Mouse (Mus musculus) left cerebral cortex, postnatal 36 days (tissue): ENCODE results near the gene Acot5. TPM values are rescaled to one million over a fixed set of nuclear protein-coding genes. Genes with fewer than 3 reads are reported as not detected.
"Not testable (repeated sequence)": the region's sequence is repeated elsewhere in the genome, so short reads cannot be mapped to it uniquely, and the experiment has no call there.

Source experiments
- DNase-seq, 2 experiments: peaks; one replicate each; pipeline ENCODE4 v3.0.0; 2021 to 2022; ENCODE audit warnings: low spot score in 2 of 2, mixed read lengths in 1 of 2
- intact Hi-C: fragments of 180-260 bp; cut with DNase I; formaldehyde crosslinking; loops from one replicate; pipeline ENCODE4 v1.15.1; 2025
- total RNA-seq, 2 experiments: library from RNA; stranded (reverse); gene quantifications; 2 replicates each; pipeline ENCODE4 v1.2.3; 2021

Gene Acot5
- total RNA-seq, result 1 to 10 TPM; 4.9 to 6.2 TPM

GRCm38 (mm10) chr12:84068986-84069385 is at the start of gene Acot5:
Acot5 (plus strand) TSS chr12:84069325.
- intact Hi-C loops, result no loop called here
- DNase-seq, result no peak

- DNase-seq, intact Hi-C loops: not testable (repeated sequence)
Observed at GRCm38 (mm10) chr12:84020528-84020927, 48.6 kb upstream of the Acot5 start.

DNA sequence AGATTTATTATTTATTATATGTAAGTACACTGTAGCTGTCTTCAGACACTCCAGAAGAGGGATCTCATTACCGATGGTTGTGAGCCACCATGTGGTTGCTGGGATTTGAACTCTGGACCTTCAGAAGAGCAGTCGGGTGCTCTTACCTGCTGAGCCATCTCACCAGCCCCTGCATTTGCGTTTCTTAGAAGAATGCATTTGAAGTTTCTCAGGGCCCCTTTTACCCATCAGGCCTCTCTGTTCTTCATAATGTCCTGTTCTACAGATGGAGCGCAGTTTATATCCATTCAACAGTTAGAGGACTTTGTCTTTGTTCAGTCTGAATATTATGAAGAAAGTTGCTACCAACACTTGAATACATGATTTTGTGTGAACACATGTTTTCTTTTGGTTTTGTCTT is 46.9 kb upstream of the Acot5 start:
- not testable (repeated sequence) for DNase-seq

GRCm38 (mm10) chr12:84023052-84023745 is 45.9 kb upstream of the Acot5 start:
- no peak for DNase-seq
- intact Hi-C loops, result no loop called here

More for the DNA sequence above, 46.9 kb upstream of the Acot5 start:
- intact Hi-C loops, result not testable (repeated sequence)

DNA sequence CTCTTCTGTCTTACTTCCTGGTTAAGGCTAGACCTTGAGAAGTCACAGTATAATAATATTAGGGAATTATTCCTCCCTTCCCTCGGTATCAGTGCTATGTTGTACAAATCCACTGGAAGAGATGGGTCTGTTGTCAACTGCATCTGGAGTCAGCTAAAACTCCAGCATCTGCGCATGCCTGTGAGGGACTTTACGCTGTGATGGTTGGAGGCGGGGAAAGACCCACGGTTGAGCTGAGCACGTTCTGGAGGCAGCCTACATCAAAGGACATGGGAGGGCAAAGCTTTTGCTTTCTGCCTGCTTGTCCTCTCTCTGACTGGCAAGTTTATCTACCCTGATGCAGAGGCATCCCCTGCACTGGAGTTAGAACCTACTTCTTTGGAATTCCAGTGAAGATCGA is 43.2 kb upstream of the Acot5 start:
- no peak for DNase-seq
- intact Hi-C loops, result no loop called here

DNA sequence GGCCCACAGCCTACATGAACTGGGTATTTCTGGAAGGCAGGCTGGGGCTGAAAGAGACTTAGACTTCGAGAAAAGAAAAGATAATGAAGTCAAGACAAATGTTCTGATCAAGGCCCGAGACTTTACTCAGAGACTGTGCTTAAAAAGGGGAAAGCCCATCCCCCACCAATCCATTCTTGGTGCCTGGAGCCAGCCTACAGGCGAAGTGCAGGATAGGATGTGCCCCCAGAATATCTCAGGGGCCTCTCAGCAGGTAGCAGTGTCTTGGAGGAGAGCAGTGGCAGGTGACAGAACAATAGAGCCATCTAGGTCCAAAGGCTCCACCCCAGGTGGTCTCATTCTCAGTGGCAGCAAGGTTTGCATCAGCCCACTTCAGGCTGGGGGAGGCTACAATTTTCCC is 40.8 kb upstream of the Acot5 start:
- intact Hi-C loops, DNase-seq: not testable (repeated sequence)

- intact Hi-C loops, DNase-seq: not testable (repeated sequence)
Observed at GRCm38 (mm10) chr12:84029043-84029442, 40.1 kb upstream of the Acot5 start.

- peak; percentile 65 to 78 for DNase-seq
- intact Hi-C loops, result loop anchor here (2.0 to 5.0 kb wide), 2 partner anchors 43 to 56 kb away; partner anchors contain the start of gene Acot2
Observed at GRCm38 (mm10) chr12:84030659-84031332, 38.3 kb upstream of the Acot5 start.

- intact Hi-C loops, result loop anchor here (2.0 to 5.0 kb wide), 2 partner anchors 18 to 46 kb away; partner anchors contain the start of gene Acot2
- DNase-seq, result no peak
Observed at GRCm38 (mm10) chr12:84032854-84033253, 36.3 kb upstream of the Acot5 start.

DNA sequence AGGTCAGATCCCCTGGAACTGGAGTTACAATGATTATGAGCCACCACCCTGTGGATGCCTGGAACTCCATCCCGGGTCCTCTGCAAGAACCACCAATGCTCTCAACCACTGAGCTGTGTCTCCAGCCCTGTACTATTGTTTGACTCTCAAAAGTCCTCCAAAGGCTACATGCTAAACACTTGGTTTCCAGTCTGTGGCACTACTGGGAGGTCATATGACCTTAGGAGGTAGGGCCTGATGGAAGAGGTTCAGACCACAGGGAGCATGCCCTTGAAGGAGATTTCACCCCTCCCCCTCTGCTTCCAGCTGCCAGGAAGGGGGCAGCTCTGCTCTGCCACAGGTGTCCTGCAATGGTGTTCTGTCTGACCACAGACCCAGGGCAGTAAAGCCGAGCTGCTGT is 35.8 kb upstream of the Acot5 start:
- DNase-seq, result not testable (repeated sequence)
- intact Hi-C loops, result loop anchor here (2.0 to 5.0 kb wide), 2 partner anchors 17 to 46 kb away; partner anchors contain the start of gene Acot2

- intact Hi-C loops, result loop anchor here (5.0 kb wide), 1 partner anchor 47 kb away; the partner anchor contains the start of gene Acot2
Observed at GRCm38 (mm10) chr12:84034108-84034507, 35.0 kb upstream of the Acot5 start.

GRCm38 (mm10) chr12:84038241-84038640 is 30.9 kb upstream of the Acot5 start, which contains the start of gene Acot4:
Acot4 (plus strand) TSS chr12:84038379.
- DNase-seq, result peak; percentile 10 to 15
- intact Hi-C loops, result not testable (repeated sequence)

More at GRCm38 (mm10) chr12:84034108-84034507, 35.0 kb upstream of the Acot5 start:
- no peak for DNase-seq

GRCm38 (mm10) chr12:84038691-84039111 is 30.4 kb upstream of the Acot5 start, which contains the start of gene Gm49366:
Gm49366 (plus strand) TSS chr12:84038935.
- intact Hi-C loops, result not testable (repeated sequence)
- DNase-seq, result peak; percentile 46 to 55

DNA sequence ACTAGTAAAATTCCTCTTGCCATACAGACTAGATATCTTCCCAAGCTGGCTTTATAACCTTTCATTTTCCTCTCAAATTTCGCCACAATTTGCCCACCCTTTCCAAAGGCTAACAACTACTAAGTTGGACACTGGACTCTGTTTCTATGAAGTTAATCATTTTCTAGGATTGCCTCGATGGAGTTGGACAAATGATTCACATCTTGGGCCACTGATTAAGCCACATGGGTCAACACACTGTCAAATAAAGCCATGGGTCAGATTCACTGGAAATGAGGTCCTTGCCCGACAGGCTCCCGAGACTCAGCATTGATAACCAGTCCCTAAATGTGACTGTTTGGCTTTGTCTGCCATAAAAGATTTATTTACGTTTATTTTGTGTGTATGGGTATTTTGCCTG is 26.9 kb upstream of the Acot5 start:
- DNase-seq, result no peak
- intact Hi-C loops, result no loop called here

DNA sequence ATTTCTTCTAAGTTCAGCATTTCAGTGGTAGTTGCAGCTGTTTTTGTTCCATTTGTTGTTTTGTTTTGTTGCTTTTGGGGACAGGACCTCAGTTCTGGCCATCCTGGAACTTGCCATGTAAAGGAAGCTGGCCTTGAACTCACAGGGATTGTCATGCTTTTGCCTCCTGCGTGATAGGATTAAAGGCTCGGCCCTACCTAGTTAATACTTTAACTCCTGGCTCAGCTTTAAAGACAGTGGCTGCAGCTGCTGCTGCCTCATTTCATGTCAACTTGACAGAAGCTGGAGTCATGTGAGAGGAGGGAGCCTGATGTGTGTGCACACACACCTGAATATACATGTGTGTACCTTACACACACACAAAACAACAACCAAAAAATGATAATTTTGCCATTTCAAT is 25.1 kb upstream of the Acot5 start:
- no peak for DNase-seq
- intact Hi-C loops, result no loop called here

GRCm38 (mm10) chr12:84046906-84047305 is 22.2 kb upstream of the Acot5 start:
- intact Hi-C loops, result no loop called here
- no peak for DNase-seq

- intact Hi-C loops, result loop anchor here (2.0 kb wide), 1 partner anchor 18 kb away; no protein-coding TSS in a partner anchor
- DNase-seq, result not testable (repeated sequence)
Observed at GRCm38 (mm10) chr12:84050744-84051143, 18.4 kb upstream of the Acot5 start.

DNA sequence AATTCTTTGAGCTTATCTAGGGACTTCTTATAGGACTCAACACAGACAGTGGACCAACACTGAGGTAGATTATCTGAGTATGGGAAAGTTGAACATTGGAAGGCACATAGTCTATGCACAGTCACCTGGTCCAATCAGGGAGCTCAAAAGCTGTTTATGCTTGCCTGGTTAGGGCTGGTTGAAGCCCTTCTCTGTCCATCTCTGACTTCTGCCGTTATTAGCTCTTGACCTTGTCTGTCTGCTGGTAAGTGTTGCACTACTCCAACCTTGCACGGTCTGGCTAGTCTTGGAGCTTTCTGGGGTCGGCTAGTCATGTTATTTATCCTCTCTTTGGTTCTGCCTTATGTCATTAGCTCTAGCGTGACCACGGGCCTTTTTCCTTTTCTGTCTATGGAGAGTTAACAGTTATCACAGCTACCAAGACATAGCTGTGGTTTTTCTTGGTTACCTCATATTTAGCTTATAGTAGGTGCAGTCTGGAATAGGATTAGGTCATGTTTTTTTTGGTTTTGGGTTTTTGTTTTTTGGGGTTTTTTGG is 17.1 kb upstream of the Acot5 start, which contains the start of gene Acot3:
Acot3 (plus strand) TSS at position 208 of the 538 bp plus-strand sequence.
- DNase-seq, result no peak
- intact Hi-C loops, result loop anchor here (2.0 kb wide), 1 partner anchor 19 kb away; no protein-coding TSS in a partner anchor

DNA sequence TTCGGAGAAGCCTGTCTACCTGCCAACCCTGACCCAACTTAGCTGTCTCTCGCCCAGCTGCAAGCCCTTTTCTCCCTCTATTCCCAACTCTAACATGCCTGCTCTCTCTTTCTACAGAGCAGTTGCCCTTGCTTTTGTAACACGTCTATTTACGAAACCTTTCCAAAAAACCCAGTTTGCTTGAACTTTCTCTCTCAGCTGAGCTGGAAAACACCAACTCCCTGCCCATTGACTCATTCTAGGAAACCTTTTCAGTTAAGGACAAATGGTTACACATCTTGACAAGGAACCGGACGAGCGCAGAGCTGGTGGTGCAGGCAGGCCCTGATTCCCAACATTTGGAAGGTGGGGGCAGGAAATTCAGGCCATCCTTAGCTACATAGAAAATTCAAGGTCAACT is 16.5 kb upstream of the Acot5 start:
- intact Hi-C loops, result no loop called here

DNA sequence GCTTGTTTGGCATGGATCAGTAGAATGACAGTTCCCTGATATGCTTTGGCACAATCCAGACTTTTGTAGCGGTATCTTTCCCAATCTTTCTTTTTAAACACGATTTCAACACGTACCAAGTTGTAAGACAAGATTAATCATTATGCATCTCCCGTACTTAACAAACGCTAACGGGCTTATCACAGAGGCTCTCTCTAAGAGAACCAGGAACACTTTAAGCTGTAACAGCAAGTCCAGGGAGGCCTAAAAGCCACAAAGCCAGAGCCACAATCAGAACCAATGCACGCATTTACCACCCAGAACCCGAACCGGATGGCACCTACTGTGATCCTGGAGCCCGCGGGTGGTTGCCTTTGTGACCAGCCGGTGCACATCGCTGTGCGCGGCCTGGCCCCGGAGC is 16.0 kb upstream of the Acot5 start:
- DNase-seq, result peak in 1 of 2 experiments; percentile 29
- intact Hi-C loops, result no loop called here

More for the DNA sequence above, 16.5 kb upstream of the Acot5 start:
- no peak for DNase-seq
